Mouse (Mus musculus) neural tube, embryonic 15.5 days (tissue): ENCODE results near the gene S100a5. TPM values are rescaled to one million over a fixed set of nuclear protein-coding genes. Genes with fewer than 3 reads are reported as not detected.

ENCODE experiments used
- ATAC-seq: fragments of 200-750 bp; cut with Nextera tagmentation; 2 replicates; pipeline ENCODE4 v1.8.0; 2017; ENCODE audit warnings: mild to moderate bottlenecking, moderate TSS enrichment, moderate library complexity; ENCODE audit not compliant: low FRiP score
- H3K27ac ChIP-seq: fragments of 300-500 bp; sonication (generic); replicated peaks from 2 replicates; pipeline ENCODE4 v1.5.1; 2015; ENCODE audit warnings: mild to moderate bottlenecking, inconsistent platforms
- H3K27me3 ChIP-seq: fragments of 300-500 bp; sonication (generic); replicated peaks from 2 replicates; pipeline ENCODE4 v1.6.1; 2015; ENCODE audit warnings: inconsistent platforms
- H3K36me3 ChIP-seq: fragments of 300-500 bp; sonication (generic); 2 replicates; pipeline ENCODE4 v1.6.1; 2015; ENCODE audit warnings: inconsistent platforms
- H3K4me1 ChIP-seq: fragments of 300-500 bp; sonication (generic); 2 replicates; pipeline ENCODE4 v1.6.1; 2015; ENCODE audit warnings: inconsistent platforms
- H3K4me2 ChIP-seq: fragments of 300-500 bp; sonication (generic); 2 replicates; pipeline ENCODE4 v1.6.1; 2015; ENCODE audit warnings: inconsistent platforms, mild to moderate bottlenecking, moderate library complexity
- H3K4me3 ChIP-seq: fragments of 300-500 bp; sonication (generic); replicated peaks from 2 replicates; pipeline ENCODE4 v1.5.1; 2015; ENCODE audit warnings: mild to moderate bottlenecking, inconsistent platforms
- H3K9ac ChIP-seq: fragments of 300-500 bp; sonication (generic); replicated peaks from 2 replicates; pipeline ENCODE4 v1.6.1; 2015; ENCODE audit warnings: mild to moderate bottlenecking, inconsistent platforms
- H3K9me3 ChIP-seq: fragments of 300-500 bp; sonication (generic); replicated peaks from 2 replicates; pipeline ENCODE4 v1.6.1; 2016; ENCODE audit warnings: inconsistent platforms
- WGBS: fragments of 180-500 bp; shearing (Covaris S2); methylation state at CpG from one replicate; pipeline ENCODE4 v1.1.7; 2015; ENCODE audit warnings: mixed read lengths; 5-methylcytosine and 5-hydroxymethylcytosine counted together
- polyA plus RNA-seq: library from polyadenylated mRNA; unstranded; fragments of >200 nt; fragmentation: Nextera tagmentation; extraction: Ambion mirVana; gene quantifications from 2 replicates; pipeline ENCODE4 v1.2.1, GENCODE M21; 2015

S100a5 gene
- polyA plus RNA-seq: not detected in 2 replicates

- Histone ChIP-seq H3K36me3 (no peaks in the 10 kb centered on the region), H3K27ac (no peak within 1 kb of the TSS), H3K4me2 (no peak within 1 kb of the TSS), H3K9ac (no peak within 1 kb of the TSS), H3K4me3 (no peak within 1 kb of the TSS), H3K4me1 (peaks cover 10% of the 10 kb centered on the region), H3K9me3 (no peaks in the 10 kb centered on the region), H3K27me3 (peaks cover under 1% of the 10 kb centered on the region; the same call in 1 of the 2 replicates)
- ATAC-seq: no peak
- 64% methylated on average over 3 of the region's 3 CpGs for WGBS
These were observed at the start of gene S100a5 for GRCm38 (mm10) chr3:90608223-90608622. Gene S100a5 (plus strand): TSS chr3:90608523.

- 76% methylated on average over 6 of the region's 6 CpGs for WGBS
- Histone ChIP-seq H3K27ac (no peak within 1 kb of the TSS), H3K4me2 (no peak within 1 kb of the TSS), H3K4me1 (no peaks in the 10 kb centered on the region), H3K9me3 (no peaks in the 10 kb centered on the region), H3K36me3 (no peaks in the 10 kb centered on the region), H3K27me3 (no peaks in the 10 kb centered on the region), H3K4me3 (no peak within 1 kb of the TSS), H3K9ac (no peak within 1 kb of the TSS)
- ATAC-seq: no peak
These were observed 48.2 kb upstream of the S100a5 start, which contains the start of gene S100a3 for GRCm38 (mm10) chr3:90560008-90560628. Gene S100a3 (plus strand): TSS chr3:90560578.

GRCm38 (mm10) chr3:90574691-90575090, 33.6 kb upstream of the S100a5 start:
- 86% methylated on average over 5 of the region's 5 CpGs for WGBS
- H3K4me1 ChIP-seq: no peaks in the 10 kb centered on the region

GRCm38 (mm10) chr3:90575320-90575719, 33.0 kb upstream of the S100a5 start:
- 90% methylated on average over 3 of the region's 3 CpGs for WGBS
- Histone ChIP-seq H3K27ac (no peak overlapping the region), H3K4me1 (no peaks in the 10 kb centered on the region), H3K4me3 (no peak overlapping the region), H3K9ac (no peak overlapping the region), H3K4me2 (no peak overlapping the region), H3K27me3 (no peaks in the 10 kb centered on the region), H3K36me3 (no peaks in the 10 kb centered on the region), H3K9me3 (no peaks in the 10 kb centered on the region)
- ATAC-seq: no peak

More at GRCm38 (mm10) chr3:90574691-90575090, 33.6 kb upstream of the S100a5 start:
- Histone ChIP-seq H3K4me2 (no peak overlapping the region), H3K27ac (no peak overlapping the region), H3K27me3 (no peaks in the 10 kb centered on the region), H3K36me3 (no peaks in the 10 kb centered on the region), H3K4me3 (no peak overlapping the region), H3K9me3 (no peaks in the 10 kb centered on the region), H3K9ac (no peak overlapping the region)
- no peak for ATAC-seq

- H3K27ac ChIP-seq: no peak overlapping the region
- H3K36me3 ChIP-seq: no peaks in the 10 kb centered on the region
- 69% methylated on average over 10 of the region's 10 CpGs for WGBS
- H3K4me3 ChIP-seq: no peak overlapping the region
- no peak for ATAC-seq
- H3K4me1 ChIP-seq: no peaks in the 10 kb centered on the region
- H3K9ac ChIP-seq: no peak overlapping the region
- no peak overlapping the region for H3K4me2 ChIP-seq
- no peaks in the 10 kb centered on the region for H3K27me3 ChIP-seq
- no peaks in the 10 kb centered on the region for H3K9me3 ChIP-seq
These were observed 31.8 kb upstream of the S100a5 start for GRCm38 (mm10) chr3:90576351-90577001.

- Histone ChIP-seq H3K4me2 (no peak overlapping the region), H3K9ac (no peak overlapping the region), H3K4me3 (no peak overlapping the region), H3K4me1 (no peaks in the 10 kb centered on the region), H3K36me3 (no peaks in the 10 kb centered on the region), H3K27me3 (no peaks in the 10 kb centered on the region), H3K27ac (no peak overlapping the region), H3K9me3 (no peaks in the 10 kb centered on the region)
- ATAC-seq: no peak
- 81% methylated on average over 7 of the region's 7 CpGs for WGBS
These were observed 28.9 kb upstream of the S100a5 start for GRCm38 (mm10) chr3:90579433-90579832.

- Histone ChIP-seq H3K9me3 (no peaks in the 10 kb centered on the region), H3K4me2 (no peak overlapping the region), H3K27me3 (no peaks in the 10 kb centered on the region), H3K36me3 (no peaks in the 10 kb centered on the region), H3K4me1 (no peaks in the 10 kb centered on the region), H3K4me3 (no peak overlapping the region), H3K9ac (no peak overlapping the region), H3K27ac (no peak overlapping the region)
- 94% methylated on average over 5 of the region's 5 CpGs for WGBS
- no peak for ATAC-seq
These were observed 27.2 kb upstream of the S100a5 start for GRCm38 (mm10) chr3:90581141-90581540.

- Histone ChIP-seq H3K9ac (no peak overlapping the region), H3K27ac (no peak overlapping the region), H3K4me3 (no peak overlapping the region), H3K36me3 (no peaks in the 10 kb centered on the region), H3K4me1 (no peaks in the 10 kb centered on the region), H3K9me3 (no peaks in the 10 kb centered on the region), H3K27me3 (no peaks in the 10 kb centered on the region), H3K4me2 (no peak overlapping the region)
- WGBS: 97% methylated on average over 1 of the region's 1 CpGs
- ATAC-seq: no peak
These were observed 26.2 kb upstream of the S100a5 start for GRCm38 (mm10) chr3:90582156-90582555.

GRCm38 (mm10) chr3:90582556-90582955, 25.8 kb upstream of the S100a5 start:
- Histone ChIP-seq H3K9me3 (no peaks in the 10 kb centered on the region), H3K4me2 (no peak overlapping the region), H3K4me1 (no peaks in the 10 kb centered on the region), H3K27ac (no peak overlapping the region), H3K9ac (no peak overlapping the region), H3K27me3 (no peaks in the 10 kb centered on the region), H3K4me3 (no peak overlapping the region), H3K36me3 (no peaks in the 10 kb centered on the region)
- WGBS: 86% methylated on average over 4 of the region's 4 CpGs
- ATAC-seq: no peak

- no peaks in the 10 kb centered on the region for H3K36me3 ChIP-seq
- no peak overlapping the region for H3K4me2 ChIP-seq
- no peaks in the 10 kb centered on the region for H3K27me3 ChIP-seq
- H3K4me1 ChIP-seq: no peaks in the 10 kb centered on the region
- H3K27ac ChIP-seq: no peak overlapping the region
- ATAC-seq: no peak
- no peak overlapping the region for H3K4me3 ChIP-seq
- WGBS: 52% methylated on average over 3 of the region's 3 CpGs
- no peak overlapping the region for H3K9ac ChIP-seq
- no peaks in the 10 kb centered on the region for H3K9me3 ChIP-seq
These were observed 24.4 kb upstream of the S100a5 start for GRCm38 (mm10) chr3:90583893-90584292.

GRCm38 (mm10) chr3:90585595-90585994, 22.7 kb upstream of the S100a5 start:
- WGBS: 39% methylated on average over 5 of the region's 5 CpGs

GRCm38 (mm10) chr3:90586016-90586643, 22.2 kb upstream of the S100a5 start:
- WGBS: 87% methylated on average over 15 of the region's 15 CpGs
- Histone ChIP-seq H3K9me3 (no peaks in the 10 kb centered on the region), H3K9ac (no peak overlapping the region), H3K4me3 (no peak overlapping the region), H3K27me3 (no peaks in the 10 kb centered on the region), H3K27ac (no peak overlapping the region), H3K36me3 (no peaks in the 10 kb centered on the region), H3K4me2 (no peak overlapping the region), H3K4me1 (no peaks in the 10 kb centered on the region)
- ATAC-seq: no peak; the same call in 1 of the 2 replicates

More at GRCm38 (mm10) chr3:90585595-90585994, 22.7 kb upstream of the S100a5 start:
- Histone ChIP-seq H3K27me3 (no peaks in the 10 kb centered on the region), H3K4me1 (no peaks in the 10 kb centered on the region), H3K27ac (no peak overlapping the region), H3K4me3 (no peak overlapping the region), H3K36me3 (no peaks in the 10 kb centered on the region), H3K9ac (no peak overlapping the region), H3K9me3 (no peaks in the 10 kb centered on the region), H3K4me2 (no peak overlapping the region)
- ATAC-seq: peak; percentile 17; the same call in 1 of the 2 replicates
